Mouse (Mus musculus) heart, postnatal 14 days (tissue): Measurements from ENCODE around the gene Dnaja3. TPM values are rescaled to one million over a fixed set of nuclear protein-coding genes. Genes with fewer than 3 reads are reported as not detected.

Experiments
- DNase-seq, 2 experiments: peaks; one replicate each; pipeline ENCODE4 v3.0.0; 2021 to 2022
- intact Hi-C: fragments of 180-260 bp; cut with DNase I; formaldehyde crosslinking; loops from one replicate; pipeline ENCODE4 v1.15.1; 2025
- total RNA-seq, 2 experiments: library from RNA; stranded (reverse); gene quantifications; 2 replicates each; pipeline ENCODE4 v1.2.3; 2021

The Dnaja3 gene
- total RNA-seq, 2 experiments from 2014 or later: 121 to 123 TPM

- intact Hi-C loops: loop anchor here (10.0 kb wide), 1 partner anchor 509 kb away; the partner anchor contains the start of gene Sec14l5
- no peak for DNase-seq
Measured at GRCm38 (mm10) chr16:4635760-4636159, 4.0 kb upstream of the Dnaja3 start.

DNA sequence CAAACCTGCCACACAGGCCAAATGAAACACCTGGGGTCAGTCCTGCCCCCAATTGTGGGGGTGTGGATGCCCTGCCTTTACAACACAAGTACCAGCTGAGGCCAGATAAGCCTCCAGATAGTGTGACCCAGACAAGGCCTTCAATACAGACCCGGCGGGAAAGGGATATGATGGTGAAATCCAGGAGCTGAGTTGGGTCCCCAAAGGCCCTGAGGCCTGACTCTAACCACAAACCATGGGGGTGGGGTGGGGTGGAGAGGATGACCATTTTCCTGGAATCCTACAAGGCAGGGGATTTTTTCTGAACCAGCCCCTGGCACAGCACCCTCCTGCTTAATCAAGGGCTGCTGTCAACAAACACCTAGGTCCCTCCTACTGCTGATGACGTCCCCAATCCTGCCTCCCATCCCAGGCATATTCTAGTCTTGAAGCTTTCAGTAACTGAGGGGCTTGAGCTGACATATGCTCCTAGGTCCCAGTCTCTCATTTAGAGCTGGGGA lies 848 bp upstream of the Dnaja3 start:
- DNase-seq: no peak
- intact Hi-C loops: loop anchor here (10.0 kb wide), 1 partner anchor 506 kb away; the partner anchor contains the start of gene Sec14l5

GRCm38 (mm10) chr16:4640267-4641005 lies 647 bp downstream of the Dnaja3 start:
- intact Hi-C loops: no loop called here
- peak in 1 of 2 experiments; percentile 38 for DNase-seq

DNA sequence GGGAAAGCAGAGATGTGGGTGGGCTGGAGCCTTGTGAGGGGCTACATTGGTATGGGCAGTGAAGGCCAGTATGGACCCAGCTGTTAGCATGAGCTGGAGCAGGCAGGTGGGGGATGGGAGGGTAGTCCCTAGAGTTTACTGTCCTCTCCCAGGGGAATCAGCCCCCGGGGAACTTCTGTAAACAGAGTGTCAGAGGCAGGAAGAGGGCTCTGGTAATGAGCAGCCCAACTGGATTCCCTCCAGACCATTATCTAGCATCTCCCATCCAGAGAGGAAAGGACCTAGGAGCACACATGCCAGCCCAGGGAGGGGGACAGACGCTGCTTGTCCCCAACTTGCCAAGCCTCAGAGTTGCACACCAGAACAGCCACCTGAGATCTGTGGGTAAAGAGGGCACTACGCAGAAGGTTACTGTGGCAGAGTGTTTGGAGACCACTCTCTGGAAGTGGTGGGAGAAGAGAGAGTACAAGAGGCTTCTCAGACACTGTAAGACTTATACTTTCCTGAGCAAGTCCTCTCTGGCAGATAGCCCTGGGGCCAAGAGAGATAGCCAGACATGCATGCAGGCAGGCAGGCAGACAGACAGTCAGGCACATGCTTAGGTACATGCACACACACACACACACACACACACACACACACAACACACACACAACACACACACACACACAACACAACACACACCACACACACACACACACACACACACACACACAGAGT lies 1.5 kb downstream of the Dnaja3 start:
- DNase-seq: peak; percentile 40 to 52
- intact Hi-C loops: no loop called here

DNA sequence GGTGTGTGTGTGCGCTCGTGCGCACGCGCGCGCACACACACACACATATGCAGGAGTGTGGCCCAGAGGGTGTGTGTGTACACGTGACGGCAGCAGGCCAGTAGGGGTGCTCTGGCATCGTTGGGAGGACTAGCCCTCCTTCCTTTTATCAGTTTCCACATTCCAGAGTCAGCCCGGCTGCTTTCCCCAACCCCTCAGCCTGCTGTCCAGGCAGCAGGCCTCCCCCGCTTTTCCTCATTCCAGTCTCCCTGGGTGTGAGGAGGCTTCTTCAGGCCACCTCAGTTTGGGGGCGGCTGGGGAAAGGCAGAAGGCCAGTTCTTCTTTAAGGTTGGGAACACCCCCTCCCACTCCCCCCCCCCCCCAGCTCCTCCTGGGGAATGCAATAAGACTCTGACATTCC lies 2.4 kb downstream of the Dnaja3 start:
- peak; percentile 71 to 80 for DNase-seq
- intact Hi-C loops: no loop called here

DNA sequence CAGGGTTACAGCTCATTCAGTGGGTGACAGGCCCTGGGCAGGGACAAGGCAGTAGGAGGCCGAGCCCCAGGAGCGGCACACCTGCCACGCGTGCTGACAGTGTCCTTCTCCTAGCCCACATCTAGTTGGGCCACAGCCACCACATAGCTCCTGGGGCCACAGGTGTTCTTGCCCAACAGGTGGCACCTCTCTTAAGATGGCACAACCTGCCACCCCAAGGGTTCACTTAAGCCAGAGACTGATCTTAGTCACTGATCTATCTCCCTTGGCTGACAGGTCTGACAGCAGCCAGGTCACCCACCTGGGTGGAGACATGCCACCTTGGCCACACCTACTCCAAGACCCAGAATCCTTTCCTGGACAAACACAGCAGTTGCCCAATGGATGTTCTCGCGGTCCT lies 3.1 kb downstream of the Dnaja3 start:
- no peak for DNase-seq
- intact Hi-C loops: no loop called here

- peak; percentile 84 to 91 for DNase-seq
- intact Hi-C loops: no loop called here
Measured at GRCm38 (mm10) chr16:4643670-4644419, 4.1 kb downstream of the Dnaja3 start.

- intact Hi-C loops: no loop called here
- no peak for DNase-seq
Measured at GRCm38 (mm10) chr16:4645867-4646266, 6.1 kb downstream of the Dnaja3 start.

DNA sequence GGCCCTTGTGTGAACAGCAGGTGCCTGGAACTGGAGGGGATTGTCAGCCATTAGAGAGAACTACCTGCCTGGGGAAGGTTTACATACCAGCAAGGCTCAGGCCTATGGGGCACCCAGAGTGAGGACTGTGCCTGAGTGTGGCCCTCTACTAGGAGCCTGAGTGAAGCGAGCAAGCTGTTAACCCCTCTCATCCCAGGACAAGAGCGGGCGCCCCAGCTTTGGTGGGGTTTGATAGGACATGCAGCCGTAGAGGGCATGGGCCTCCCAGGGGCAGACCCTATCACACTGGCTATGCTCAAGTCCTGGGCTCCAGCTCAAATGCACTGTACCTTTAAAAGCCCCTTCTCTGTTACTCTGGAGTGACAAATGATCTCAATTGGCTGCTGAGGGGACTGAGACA lies 7.0 kb downstream of the Dnaja3 start:
- no peak for DNase-seq
- intact Hi-C loops: no loop called here

GRCm38 (mm10) chr16:4647651-4648141 lies 7.9 kb downstream of the Dnaja3 start:
- intact Hi-C loops: no loop called here
- DNase-seq: peak; percentile 59 to 62

- intact Hi-C loops: no loop called here
- no peak for DNase-seq
Measured at GRCm38 (mm10) chr16:4648416-4649023, 8.7 kb downstream of the Dnaja3 start.

DNA sequence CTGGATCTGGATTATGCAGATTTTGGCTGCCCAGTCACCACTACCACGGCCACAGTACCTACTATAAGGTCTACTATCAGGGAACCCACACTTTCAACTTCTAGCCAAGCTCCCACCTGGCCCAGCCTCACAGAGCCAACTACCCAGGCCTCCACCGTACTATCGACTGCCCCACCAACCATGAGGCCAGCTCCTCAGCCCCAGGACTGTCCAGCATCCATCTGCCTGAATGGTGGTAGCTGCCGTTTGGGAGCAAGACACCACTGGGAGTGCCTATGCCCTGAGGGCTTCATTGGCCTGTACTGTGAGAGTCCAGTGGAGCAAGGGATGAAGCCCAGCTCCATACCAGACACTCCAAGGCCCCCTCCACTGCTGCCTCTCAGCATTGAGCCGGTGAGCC lies 9.4 kb downstream of the Dnaja3 start:
- no peak for DNase-seq
- intact Hi-C loops: no loop called here

DNA sequence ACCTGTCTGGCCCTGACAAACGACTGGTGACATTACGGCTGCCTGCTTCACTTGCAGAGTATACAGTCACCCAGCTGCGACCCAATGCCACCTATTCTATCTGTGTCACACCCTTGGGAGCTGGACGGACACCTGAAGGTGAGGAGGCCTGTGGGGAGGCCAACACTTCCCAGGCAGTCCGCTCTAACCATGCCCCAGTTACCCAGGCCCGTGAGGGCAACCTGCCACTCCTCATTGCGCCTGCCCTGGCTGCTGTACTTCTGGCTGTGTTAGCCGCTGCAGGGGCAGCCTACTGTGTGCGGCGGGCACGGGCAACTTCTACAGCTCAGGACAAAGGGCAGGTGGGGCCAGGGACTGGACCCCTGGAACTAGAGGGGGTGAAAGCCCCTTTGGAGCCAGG lies 9.9 kb downstream of the Dnaja3 start:
- intact Hi-C loops: no loop called here
- DNase-seq: no peak

DNA sequence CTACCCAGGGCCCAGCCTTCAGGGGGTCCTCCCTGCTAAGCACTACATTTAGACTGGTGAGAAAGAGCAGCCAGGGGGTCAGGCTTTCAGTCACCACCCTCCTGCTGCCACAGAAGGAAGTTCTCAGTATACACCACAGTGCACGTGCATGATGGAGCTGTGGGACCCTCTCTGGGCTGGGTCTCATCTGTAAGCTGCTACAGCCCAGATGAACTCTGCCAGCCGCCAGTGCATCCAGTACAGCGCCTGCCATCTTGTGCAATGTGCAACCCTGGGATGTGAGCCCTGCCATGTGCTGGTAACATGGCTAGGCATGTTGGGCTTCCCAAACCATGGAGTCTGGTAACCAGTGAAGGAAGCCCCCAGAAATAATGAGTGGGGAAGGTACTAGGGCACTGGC lies 10.4 kb downstream of the Dnaja3 start:
- DNase-seq: no peak
- intact Hi-C loops: no loop called here

DNA sequence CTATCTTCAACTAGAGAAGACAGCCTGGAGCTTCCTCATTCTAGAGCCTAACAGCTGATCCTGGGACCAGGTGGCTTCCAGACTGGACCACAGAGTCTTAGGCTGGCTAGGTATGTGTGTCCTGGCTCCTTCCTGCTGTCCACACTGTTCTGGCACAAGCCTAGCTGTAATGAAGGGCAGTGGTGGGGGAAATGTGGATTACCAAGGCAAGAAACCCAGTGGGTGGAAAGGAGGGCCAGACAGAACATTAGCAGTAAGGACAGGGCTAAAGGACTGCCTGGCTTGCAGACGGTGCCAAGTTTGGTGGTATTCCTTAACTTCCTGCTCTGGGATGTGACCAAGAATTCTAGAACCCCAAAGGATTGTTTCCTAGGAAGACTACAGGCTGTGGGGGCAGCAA lies 11.3 kb downstream of the Dnaja3 start:
- DNase-seq: no peak
- intact Hi-C loops: no loop called here

DNA sequence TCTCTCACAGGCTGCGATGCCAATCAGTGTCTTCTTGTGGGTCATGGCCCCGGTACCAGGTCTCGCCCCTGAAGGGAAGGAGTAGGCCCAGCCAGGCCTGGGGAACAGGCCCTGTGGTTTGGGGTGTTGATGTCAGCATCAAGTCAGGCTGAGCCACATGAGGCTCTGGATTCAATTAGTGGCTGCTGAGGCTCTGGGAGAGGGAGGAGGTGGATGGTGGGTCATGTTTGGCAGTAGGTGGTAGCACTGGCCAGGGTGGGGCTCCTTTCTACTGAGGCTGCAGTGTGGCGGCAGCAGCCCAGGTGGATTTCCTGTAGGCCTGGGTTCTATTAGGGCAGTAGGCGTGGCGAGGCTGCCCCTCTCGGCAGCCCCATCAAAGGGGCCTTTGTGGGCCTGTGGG lies 11.8 kb downstream of the Dnaja3 start:
- intact Hi-C loops: no loop called here
- no peak for DNase-seq

DNA sequence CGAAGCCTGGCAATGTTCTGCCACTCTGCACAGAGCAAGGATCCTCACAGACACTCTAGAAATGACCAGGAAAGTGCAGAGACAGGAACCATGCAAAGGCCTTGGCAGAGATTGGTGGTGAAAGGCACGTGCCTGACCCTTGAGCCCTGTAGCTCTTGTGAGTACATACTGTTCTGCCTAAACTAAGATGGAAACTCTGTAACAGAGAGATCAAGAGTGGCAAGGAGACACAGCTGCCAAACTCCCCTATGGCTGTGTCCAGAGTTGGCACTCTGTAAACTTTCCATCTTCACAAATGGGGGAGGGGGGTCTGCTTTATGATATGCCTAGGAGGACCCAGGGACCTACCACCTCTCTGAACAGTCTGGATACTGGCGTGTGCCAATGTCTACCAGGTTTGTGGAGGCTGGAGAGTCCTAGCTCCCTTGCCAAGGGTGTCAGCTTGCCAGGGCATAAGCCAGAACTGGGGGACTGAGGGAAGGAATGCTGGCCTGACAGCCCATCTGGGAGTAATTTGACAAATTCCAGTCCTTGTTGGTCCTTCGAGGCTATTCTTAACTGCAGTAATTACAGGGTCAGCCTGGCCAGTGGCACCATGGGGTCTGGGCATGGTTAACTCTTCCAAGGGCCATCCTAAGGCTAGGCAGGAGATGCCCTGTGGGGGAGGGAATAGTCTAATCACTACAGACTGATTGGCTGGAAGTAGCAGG lies 13.1 kb downstream of the Dnaja3 start:
- intact Hi-C loops: no loop called here
- peak in 1 of 2 experiments; percentile 24 for DNase-seq

GRCm38 (mm10) chr16:4654706-4655105 lies 14.9 kb downstream of the Dnaja3 start:
- intact Hi-C loops: loop anchor here (2.0 kb wide), 1 partner anchor 24 kb away; no protein-coding TSS in a partner anchor
- DNase-seq: peak; percentile 37 to 55

DNA sequence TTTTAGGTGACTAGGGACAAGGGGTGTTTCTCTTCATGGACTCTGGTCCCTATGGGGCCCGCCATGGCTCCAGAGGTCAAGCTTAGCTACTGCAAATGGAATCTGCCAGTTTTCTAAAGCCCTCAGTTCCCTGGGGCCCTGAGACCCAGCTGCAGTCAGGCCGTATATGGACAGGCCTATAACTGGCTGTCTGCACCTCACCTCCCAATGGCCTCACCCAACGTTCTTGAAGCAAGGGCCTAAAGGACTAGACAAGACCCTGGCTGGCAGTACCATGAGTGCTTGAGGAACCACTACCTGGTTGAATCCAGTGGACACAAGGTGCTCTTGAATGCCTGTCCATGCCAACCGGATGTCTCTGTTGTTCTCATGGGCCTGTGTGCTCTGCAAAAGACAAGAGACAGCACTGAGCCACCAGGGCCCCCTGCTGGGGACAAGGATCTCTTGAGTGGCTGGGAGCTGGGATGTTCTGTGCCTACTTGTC lies 15.5 kb downstream of the Dnaja3 start:
- intact Hi-C loops: loop anchor here (2.0 kb wide), 1 partner anchor 24 kb away; no protein-coding TSS in a partner anchor
- DNase-seq: peak; percentile 43 to 59
